Mouse (Mus musculus): ENCODE data around the gene Ctnnbip1.

The Ctnnbip1 gene

GRCm38 (mm10) chr4:149517868-149518340 is at the start of gene Ctnnbip1:
Gene Ctnnbip1, plus strand, starts transcription at chr4:149518236.
- DNase-seq (ENCODE audit: low spot score) = peak; percentile 97

GRCm38 (mm10) chr4:149469557-149469956 is 48.5 kb upstream of the Ctnnbip1 start:
- DNase-seq (ENCODE audit: low spot score) = no peak

- DNase-seq (ENCODE audit: low spot score) = no peak
Observed at GRCm38 (mm10) chr4:149475096-149475495, 42.9 kb upstream of the Ctnnbip1 start.

- DNase-seq (ENCODE audit: low spot score) = no peak
Observed at GRCm38 (mm10) chr4:149477078-149477477, 41.0 kb upstream of the Ctnnbip1 start, which contains the start of gene Tmem274. Gene Tmem274, plus strand, starts transcription at chr4:149477378.

GRCm38 (mm10) chr4:149484566-149484965 is 33.5 kb upstream of the Ctnnbip1 start:
- peak; percentile 74 for DNase-seq (ENCODE audit: low spot score)

GRCm38 (mm10) chr4:149485053-149485824 is 32.8 kb upstream of the Ctnnbip1 start, which contains the start of the genes Nmnat1 and Lzic:
Gene Nmnat1, minus strand, starts transcription at chr4:149485202.
Gene Lzic, plus strand, starts transcription at chr4:149485229.
- DNase-seq (ENCODE audit: low spot score) = peak; percentile 97

GRCm38 (mm10) chr4:149485825-149486206 is 32.2 kb upstream of the Ctnnbip1 start:
- peak; percentile 70 for DNase-seq (ENCODE audit: low spot score)

GRCm38 (mm10) chr4:149487729-149488128 is 30.3 kb upstream of the Ctnnbip1 start:
- DNase-seq (ENCODE audit: low spot score) = no peak

- no peak for DNase-seq (ENCODE audit: low spot score)
Observed at GRCm38 (mm10) chr4:149489415-149490240, 28.4 kb upstream of the Ctnnbip1 start.

GRCm38 (mm10) chr4:149491151-149491550 is 26.9 kb upstream of the Ctnnbip1 start:
- no peak for DNase-seq (ENCODE audit: low spot score)

- no peak for DNase-seq (ENCODE audit: low spot score)
Observed at GRCm38 (mm10) chr4:149496612-149497011, 21.4 kb upstream of the Ctnnbip1 start.

- no peak for DNase-seq (ENCODE audit: low spot score)
Observed at GRCm38 (mm10) chr4:149498901-149499300, 19.1 kb upstream of the Ctnnbip1 start.

GRCm38 (mm10) chr4:149499790-149500189 is 18.2 kb upstream of the Ctnnbip1 start:
- no peak for DNase-seq (ENCODE audit: low spot score)

- no peak for DNase-seq (ENCODE audit: low spot score)
Observed at GRCm38 (mm10) chr4:149504363-149504762, 13.7 kb upstream of the Ctnnbip1 start.

GRCm38 (mm10) chr4:149504858-149505257 is 13.2 kb upstream of the Ctnnbip1 start:
- no peak for DNase-seq (ENCODE audit: low spot score)

GRCm38 (mm10) chr4:149505261-149505967 is 12.6 kb upstream of the Ctnnbip1 start:
- no peak for DNase-seq (ENCODE audit: low spot score)

- no peak for DNase-seq (ENCODE audit: low spot score)
Observed at GRCm38 (mm10) chr4:149506904-149507303, 11.1 kb upstream of the Ctnnbip1 start.

- DNase-seq (ENCODE audit: low spot score) = peak; percentile 13
Observed at GRCm38 (mm10) chr4:149511221-149511646, 6.8 kb upstream of the Ctnnbip1 start.

- no peak for DNase-seq (ENCODE audit: low spot score)
Observed at GRCm38 (mm10) chr4:149512072-149512471, 6.0 kb upstream of the Ctnnbip1 start.

GRCm38 (mm10) chr4:149515706-149516105 is 2.3 kb upstream of the Ctnnbip1 start:
- DNase-seq (ENCODE audit: low spot score) = no peak

GRCm38 (mm10) chr4:149518351-149519220 is 550 bp downstream of the Ctnnbip1 start:
- DNase-seq (ENCODE audit: low spot score) = no peak
